Mouse (Mus musculus): ENCODE results near the gene Slitrk3. TPM values are rescaled to one million over a fixed set of nuclear protein-coding genes. Genes with fewer than 3 reads are reported as not detected.

The Slitrk3 gene
- not detected in 2 replicates for polyA plus RNA-seq (2012; rRNA removed)

DNA sequence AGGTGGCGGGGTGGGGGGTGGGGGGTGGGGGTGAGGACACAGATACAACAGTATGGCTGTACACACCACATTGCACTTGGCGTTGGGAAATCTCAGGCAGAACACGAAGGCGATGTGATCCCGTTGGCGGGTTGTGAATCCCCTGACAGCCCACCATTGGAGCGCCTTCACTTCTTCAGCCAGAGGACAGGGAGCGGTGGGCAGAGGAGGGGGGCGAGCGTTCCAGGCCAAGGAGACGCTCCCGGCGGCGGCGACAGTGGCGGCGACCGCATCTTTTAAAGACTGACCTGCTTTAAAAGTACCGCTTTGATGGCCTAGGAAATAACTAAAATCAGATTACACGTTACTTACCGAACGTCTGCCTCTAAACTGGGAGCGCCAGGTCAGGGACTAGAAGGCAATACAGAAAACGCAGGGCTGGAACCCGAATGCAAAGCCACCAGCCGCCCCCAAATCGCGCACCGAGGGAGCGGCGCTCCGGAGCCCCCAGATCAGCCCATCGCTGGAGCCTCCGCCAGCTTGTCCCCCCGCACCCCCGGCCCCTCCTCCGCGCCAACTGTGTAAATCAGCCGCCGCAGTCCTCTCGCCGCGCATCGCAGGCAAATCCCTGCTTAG lies at the start of gene Slitrk3:
Gene Slitrk3 (minus strand): TSS at position 607 of the 615 bp plus-strand sequence.

Other genes starting within 250 kb of the Slitrk3 start
- not detected in 2 replicates for gene Sis, start 89.9 kb downstream of the Slitrk3 start, polyA plus RNA-seq (2012; rRNA removed)